Mouse (Mus musculus) brain, embryonic 14.5 days (tissue): ENCODE data around the gene Tbl1x. TPM values are rescaled to one million over a fixed set of nuclear protein-coding genes. Genes with fewer than 3 reads are reported as not detected.
"Not testable (repeated sequence)": the region's sequence is repeated elsewhere in the genome, so short reads cannot be mapped to it uniquely, and the experiment has no call there.

Experiments used
- DNase-seq: peaks from one replicate; pipeline ENCODE4 v3.0.0-alpha.2; 2011; ENCODE audit warnings: low read depth
- CTCF ChIP-seq: fragments of 200-500 bp; IDR thresholded peaks from 2 replicates; pipeline ENCODE4 v1.5.1; 2012; ENCODE audit warnings: inconsistent platforms, mild to moderate bottlenecking, moderate library complexity, borderline replicate concordance; ENCODE audit not compliant: insufficient read depth, insufficient read length; ENCODE audit errors: extremely low read depth
- POLR2A ChIP-seq: fragments of 200-500 bp; IDR thresholded peaks from 2 replicates; pipeline ENCODE4 v1.6.1; 2012; ENCODE audit warnings: mild to moderate bottlenecking, inconsistent platforms, borderline replicate concordance; ENCODE audit not compliant: poor library complexity, insufficient read depth, insufficient read length, severe bottlenecking; ENCODE audit errors: extremely low read depth
- polyA plus RNA-seq: library from polyadenylated mRNA; depleted of rRNA; stranded (reverse); fragments of >200 nt; gene quantifications from 2 replicates; pipeline ENCODE4 v1.2.3, GENCODE M21; 2012

The Tbl1x gene
- polyA plus RNA-seq, 1 experiment, result 51.8 TPM

- peak; percentile 53 for DNase-seq
- TF ChIP-seq POLR2A (no peak), CTCF (no peak)
These were observed 634 bp downstream of the Tbl1x start for GRCm38 (mm10) chrX:77511301-77511993.

- TF ChIP-seq CTCF, result no peak
- DNase-seq, result peak; percentile 40
These were observed 1.2 kb downstream of the Tbl1x start for GRCm38 (mm10) chrX:77511994-77512485.

- TF ChIP-seq POLR2A, result no peak
- TF ChIP-seq CTCF, result no peak
- DNase-seq, result no peak
These were observed 6.7 kb downstream of the Tbl1x start for GRCm38 (mm10) chrX:77517274-77518085.

- TF ChIP-seq CTCF, result no peak
- TF ChIP-seq POLR2A, result no peak
These were observed 8.1 kb downstream of the Tbl1x start for GRCm38 (mm10) chrX:77518929-77519328.

GRCm38 (mm10) chrX:77522842-77523375 is 12.1 kb downstream of the Tbl1x start:
- TF ChIP-seq POLR2A, result no peak
- no peak for TF ChIP-seq CTCF
- DNase-seq, result no peak

More at GRCm38 (mm10) chrX:77518929-77519328, 8.1 kb downstream of the Tbl1x start:
- DNase-seq, result no peak

- no peak for DNase-seq
- TF ChIP-seq CTCF (no peak), POLR2A (no peak)
These were observed 14.4 kb downstream of the Tbl1x start for GRCm38 (mm10) chrX:77525179-77525578.

GRCm38 (mm10) chrX:77528401-77528800 is 17.6 kb downstream of the Tbl1x start:
- DNase-seq, result no peak
- TF ChIP-seq POLR2A (no peak), CTCF (no peak)

- TF ChIP-seq POLR2A (no peak), CTCF (no peak)
- no peak for DNase-seq
These were observed 20.2 kb downstream of the Tbl1x start for GRCm38 (mm10) chrX:77530997-77531396.

- DNase-seq, result no peak
- TF ChIP-seq CTCF (no peak), POLR2A (no peak)
These were observed 23.1 kb downstream of the Tbl1x start for GRCm38 (mm10) chrX:77533922-77534321.

- not testable (repeated sequence) for DNase-seq
These were observed 29.0 kb downstream of the Tbl1x start for GRCm38 (mm10) chrX:77539770-77540169.

- no peak for DNase-seq
- TF ChIP-seq CTCF (no peak), POLR2A (no peak)
These were observed 33.2 kb downstream of the Tbl1x start for GRCm38 (mm10) chrX:77544003-77544402.
